Mouse (Mus musculus) regulatory T cell (primary cell): ENCODE measurements around the gene Eme1.

Source experiments
- in situ Hi-C: fragments of 300-600 bp; cut with MboI, MseI; formaldehyde crosslinking; loops from one replicate; pipeline ENCODE4 v1.15.1; 2025; ENCODE audit warnings: high pct_unique_total_duplicates

Eme1 gene

GRCm38 (mm10) chr11:94646457-94646856 lies 7.3 kb downstream of the Eme1 start:
- in situ Hi-C loops = no loop called here

GRCm38 (mm10) chr11:94644461-94645219 lies 9.1 kb downstream of the Eme1 start:
- in situ Hi-C loops = no loop called here

- in situ Hi-C loops = no loop called here
Measured at GRCm38 (mm10) chr11:94634431-94634830, 19.3 kb downstream of the Eme1 start.

GRCm38 (mm10) chr11:94632988-94633387 lies 20.8 kb downstream of the Eme1 start:
- in situ Hi-C loops = no loop called here

- in situ Hi-C loops = no loop called here
Measured at GRCm38 (mm10) chr11:94631969-94632368, 21.8 kb downstream of the Eme1 start.

- in situ Hi-C loops = no loop called here
Measured at GRCm38 (mm10) chr11:94630199-94631011, 23.4 kb downstream of the Eme1 start.

- in situ Hi-C loops = no loop called here
Measured at GRCm38 (mm10) chr11:94629884-94630198, 23.9 kb downstream of the Eme1 start.

GRCm38 (mm10) chr11:94629199-94629883 lies 24.4 kb downstream of the Eme1 start, which contains the start of gene Lrrc59:
TSS of gene Lrrc59 (plus strand) at chr11:94629767.
- in situ Hi-C loops = no loop called here

GRCm38 (mm10) chr11:94622162-94622561 lies 31.6 kb downstream of the Eme1 start:
- in situ Hi-C loops = no loop called here

GRCm38 (mm10) chr11:94621458-94621852 lies 32.3 kb downstream of the Eme1 start:
- in situ Hi-C loops = no loop called here

- in situ Hi-C loops = no loop called here
Measured at GRCm38 (mm10) chr11:94620766-94621457, 32.9 kb downstream of the Eme1 start.

GRCm38 (mm10) chr11:94617646-94618045 lies 36.1 kb downstream of the Eme1 start:
- in situ Hi-C loops = no loop called here

- in situ Hi-C loops = no loop called here
Measured at GRCm38 (mm10) chr11:94615494-94615893, 38.3 kb downstream of the Eme1 start.

- in situ Hi-C loops = no loop called here
Measured at GRCm38 (mm10) chr11:94614603-94615002, 39.2 kb downstream of the Eme1 start.

- in situ Hi-C loops = no loop called here
Measured at GRCm38 (mm10) chr11:94610744-94611740, 42.7 kb downstream of the Eme1 start.

- in situ Hi-C loops = no loop called here
Measured at GRCm38 (mm10) chr11:94602356-94602955, 51.3 kb downstream of the Eme1 start.

GRCm38 (mm10) chr11:94601321-94602281 lies 52.2 kb downstream of the Eme1 start, which contains the start of gene Acsf2:
TSS of gene Acsf2 (minus strand) at chr11:94601871.
- in situ Hi-C loops = no loop called here

- in situ Hi-C loops = no loop called here
Measured at GRCm38 (mm10) chr11:94600447-94600846, 53.3 kb downstream of the Eme1 start.
